Mouse (Mus musculus) liver, embryonic 14.5 days (tissue): Measurements from ENCODE around the gene Slc9a3.

Experiments
- CTCF ChIP-seq: IDR thresholded peaks from 2 replicates; pipeline ENCODE4 v1.5.1; 2016; ENCODE audit warnings: antibody characterized with exemption, low read depth, control low read depth
- EP300 ChIP-seq: IDR thresholded peaks from 2 replicates; pipeline ENCODE4 v1.6.1; 2016; ENCODE audit warnings: antibody characterized with exemption, low read depth

DNA sequence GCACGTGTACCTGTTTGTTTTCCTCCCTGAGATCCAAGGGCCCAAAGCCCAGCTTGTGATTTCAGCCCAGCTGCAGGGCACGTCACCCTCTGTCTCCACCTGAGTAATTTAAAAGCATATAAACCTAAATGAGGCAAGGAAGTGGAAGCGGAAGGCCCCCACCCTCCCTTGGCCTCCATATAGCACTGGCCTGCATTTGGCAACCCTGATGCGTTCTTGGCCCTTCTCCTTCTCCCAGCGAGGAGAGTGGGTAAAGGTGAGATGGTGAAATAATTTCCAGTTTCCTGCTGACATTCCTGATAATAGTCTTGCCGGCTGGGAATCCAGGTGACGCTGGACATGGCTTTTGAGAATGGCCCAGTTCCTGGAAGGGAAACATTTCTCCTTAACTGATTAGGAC is 16.8 kb upstream of the Slc9a3 start:
- no peak for TF ChIP-seq CTCF
- TF ChIP-seq EP300, result no peak
